Mouse (Mus musculus): ENCODE data around the gene Tmem117.

DNA sequence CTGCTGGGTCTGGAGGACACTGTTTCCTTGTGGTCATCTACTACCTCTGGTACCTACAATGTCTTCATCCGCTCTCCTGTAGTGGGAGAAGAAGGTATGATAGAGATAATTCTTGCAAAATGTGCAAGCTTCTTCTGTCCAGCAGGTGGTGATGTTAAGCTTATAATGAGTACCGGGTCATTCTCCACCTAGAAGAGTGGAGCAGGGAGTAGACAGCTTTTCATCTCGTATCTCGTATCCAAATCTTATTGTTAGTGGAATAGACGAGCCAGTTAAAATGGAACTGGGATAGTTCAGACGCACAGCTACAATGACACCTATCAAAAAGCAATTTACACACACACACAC, 60.8 kb downstream of the Tmem117 start:
- no peak for TF ChIP-seq POLR2A (IDR thresholded peaks at IDR 0.05; ENCODE audit: borderline replicate concordance, low read depth, low read length)
- no peak for TF ChIP-seq CTCF (IDR thresholded peaks at IDR 0.05; ENCODE audit: low read depth, low read length)

All from bone marrow macrophage, adult 2 months (primary cell).